Mouse (Mus musculus) right cerebral cortex, postnatal 14 days (tissue): ENCODE results near the gene Gm29427.
"Not testable (repeated sequence)": the region's sequence is repeated elsewhere in the genome, so short reads cannot be mapped to it uniquely, and the experiment has no call there.

Source experiments
- DNase-seq: peaks from one replicate; pipeline ENCODE4 v3.0.0; 2022

The Gm29427 gene

DNA sequence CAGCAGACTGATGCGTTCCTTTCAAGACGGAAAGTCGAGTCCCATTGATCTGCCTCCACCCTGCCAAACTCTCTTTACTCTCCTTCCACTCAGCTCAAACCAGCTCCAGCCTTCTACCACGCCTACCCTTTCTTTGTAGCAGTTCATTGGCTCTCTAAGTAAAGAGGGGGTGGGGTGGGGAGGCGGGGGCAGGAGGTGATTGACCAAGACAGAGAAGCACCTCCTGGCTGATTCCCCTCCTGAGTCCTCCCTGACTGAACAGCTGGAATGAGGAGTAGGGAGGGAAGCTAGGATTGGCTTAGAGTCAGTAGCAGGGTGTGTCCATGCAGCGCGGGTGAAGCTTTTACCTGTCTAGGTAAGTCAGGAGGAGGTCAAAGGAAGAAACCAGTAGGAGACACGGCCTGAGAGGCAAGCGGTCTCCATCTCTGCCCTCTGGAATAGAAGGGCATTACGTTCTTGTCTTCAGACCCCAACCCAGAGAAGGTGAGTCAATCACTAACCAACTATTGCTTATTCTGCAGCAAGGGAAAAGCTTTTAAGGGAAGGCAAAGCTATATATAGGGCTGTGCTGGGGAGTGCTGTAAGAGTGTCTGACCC, 16.2 kb upstream of the Gm29427 start, which contains the start of gene AA986860:
Gene AA986860, plus strand, starts transcription at position 236 of the 597 bp plus-strand sequence.
- no peak for DNase-seq

DNA sequence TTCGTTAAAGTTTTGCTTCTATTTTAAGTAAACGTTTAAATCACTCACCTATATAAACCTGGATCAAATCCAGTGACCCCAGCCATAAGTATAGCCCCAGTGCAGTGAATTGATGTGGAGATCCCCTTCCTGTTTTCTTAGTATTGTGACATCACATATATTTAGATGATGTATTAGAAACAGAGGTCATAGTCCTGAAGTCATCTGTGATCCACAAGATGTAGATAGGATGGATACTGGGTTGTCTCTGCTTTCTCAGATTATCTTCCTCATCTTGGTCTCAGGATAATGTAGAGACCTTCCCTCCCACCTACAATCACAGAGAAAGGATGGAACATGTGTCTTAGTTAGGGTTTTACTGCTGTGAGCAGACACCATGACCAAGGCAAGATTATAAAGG, 13.6 kb upstream of the Gm29427 start, which contains the start of gene Pfkfb2:
Gene Pfkfb2, minus strand, starts transcription at position 101 of the 400 bp plus-strand sequence.
- DNase-seq, result no peak

DNA sequence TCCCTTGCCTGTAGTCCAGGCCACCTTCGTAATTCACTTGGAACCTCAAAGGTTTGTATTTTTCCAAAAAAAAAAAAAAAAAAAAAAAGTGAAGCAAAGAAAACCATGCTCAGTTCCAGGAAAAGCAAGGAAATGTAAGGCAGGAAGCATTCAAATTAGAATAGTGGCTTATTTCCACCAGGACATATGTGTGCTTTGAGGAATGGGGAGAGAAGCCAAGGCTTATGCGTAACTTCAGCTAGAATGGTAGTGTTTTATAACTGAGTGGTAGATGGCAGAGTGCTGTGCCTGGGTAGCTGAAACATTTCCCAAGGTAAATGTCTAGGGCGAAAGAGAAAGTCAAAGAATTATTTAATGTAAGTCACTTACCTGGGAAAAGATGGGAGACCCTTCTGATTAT, 13.1 kb upstream of the Gm29427 start:
- no peak for DNase-seq

DNA sequence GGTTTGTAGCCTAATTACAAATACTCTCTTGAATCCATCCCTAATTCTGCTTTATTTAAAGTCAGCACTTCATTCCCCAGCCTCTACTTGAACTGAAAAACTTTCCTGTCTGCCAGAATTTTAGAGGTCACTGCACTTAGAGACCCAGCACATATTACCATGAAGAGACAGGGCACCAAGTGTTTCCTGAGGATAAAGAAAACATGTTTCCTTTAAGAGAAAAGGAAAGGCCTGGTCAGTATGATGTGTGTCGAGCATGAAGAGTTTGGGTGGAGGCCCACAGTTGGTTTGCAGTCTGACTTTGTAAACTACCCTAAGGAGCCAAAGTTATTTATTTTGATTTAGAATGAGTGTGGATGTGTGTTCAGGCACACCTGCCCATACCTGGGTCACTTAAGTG, 12.5 kb upstream of the Gm29427 start:
- no peak for DNase-seq

DNA sequence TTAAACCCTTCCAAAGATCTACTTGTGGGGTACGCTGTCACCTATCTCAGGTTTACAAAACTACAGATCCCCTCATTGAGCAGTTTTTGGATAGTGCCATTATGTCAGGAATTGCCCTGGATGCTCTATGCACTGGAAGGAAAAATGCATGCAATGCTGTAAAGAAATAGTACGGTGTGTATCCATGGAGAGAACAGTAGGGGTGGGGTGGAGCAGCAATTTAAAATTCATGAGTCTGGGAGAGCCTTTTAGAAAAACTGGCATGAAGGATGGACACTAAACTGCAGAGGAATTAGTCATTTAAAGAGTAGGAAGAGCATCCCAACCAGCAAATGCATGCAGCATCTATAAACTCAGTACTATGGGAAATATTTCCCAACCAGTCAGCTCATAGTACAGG, 10.8 kb upstream of the Gm29427 start:
- DNase-seq, result no peak

DNA sequence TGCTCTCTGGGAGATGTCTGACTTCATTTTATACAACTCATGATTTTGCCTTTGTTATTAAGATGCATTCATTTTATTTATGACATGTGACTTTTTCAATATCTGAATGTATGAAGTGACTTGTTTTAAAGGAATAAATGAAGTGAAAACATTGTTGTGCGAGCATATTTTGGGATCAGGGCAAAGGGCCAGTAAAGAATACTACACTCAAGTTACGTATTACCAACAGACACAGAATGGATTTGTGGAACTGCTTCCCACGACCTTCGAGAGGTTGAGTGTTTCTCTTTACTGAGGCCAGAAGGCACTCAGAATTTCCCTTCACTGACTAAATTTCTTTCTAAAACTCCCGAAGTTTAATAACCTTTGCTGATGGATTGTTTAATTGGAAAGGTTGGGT, 8.6 kb upstream of the Gm29427 start:
- no peak for DNase-seq

DNA sequence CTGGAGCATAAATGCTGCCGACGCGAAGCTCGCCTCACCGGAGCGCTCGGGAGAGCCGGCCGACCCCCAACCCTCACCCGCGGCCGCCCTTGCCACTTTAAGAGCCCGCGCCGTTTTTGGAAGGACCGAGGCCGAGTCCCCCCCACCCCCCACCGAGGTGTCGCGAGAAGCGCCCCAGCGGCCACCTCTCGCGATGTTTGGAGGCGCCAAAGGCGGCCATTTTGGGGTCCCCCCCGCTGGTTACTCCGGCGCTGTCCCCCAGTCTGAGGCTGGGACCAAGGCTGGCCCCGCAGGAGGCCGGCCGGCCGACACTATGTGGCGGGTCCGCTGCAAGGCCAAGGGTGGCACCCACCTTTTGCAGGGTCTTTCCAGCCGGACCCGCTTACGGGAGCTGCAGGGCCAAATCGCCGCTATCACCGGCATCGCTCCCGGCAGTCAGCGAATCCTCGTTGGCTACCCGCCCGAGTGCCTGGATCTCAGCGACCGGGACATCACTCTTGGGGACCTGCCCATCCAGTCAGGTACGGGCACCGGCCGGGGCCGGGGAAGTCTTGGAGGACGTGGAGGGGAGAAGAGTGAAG, 1.8 kb upstream of the Gm29427 start, which contains the start of gene Yod1:
Gene Yod1, plus strand, starts transcription at position 37 of the 581 bp plus-strand sequence.
- peak; percentile 93 for DNase-seq

DNA sequence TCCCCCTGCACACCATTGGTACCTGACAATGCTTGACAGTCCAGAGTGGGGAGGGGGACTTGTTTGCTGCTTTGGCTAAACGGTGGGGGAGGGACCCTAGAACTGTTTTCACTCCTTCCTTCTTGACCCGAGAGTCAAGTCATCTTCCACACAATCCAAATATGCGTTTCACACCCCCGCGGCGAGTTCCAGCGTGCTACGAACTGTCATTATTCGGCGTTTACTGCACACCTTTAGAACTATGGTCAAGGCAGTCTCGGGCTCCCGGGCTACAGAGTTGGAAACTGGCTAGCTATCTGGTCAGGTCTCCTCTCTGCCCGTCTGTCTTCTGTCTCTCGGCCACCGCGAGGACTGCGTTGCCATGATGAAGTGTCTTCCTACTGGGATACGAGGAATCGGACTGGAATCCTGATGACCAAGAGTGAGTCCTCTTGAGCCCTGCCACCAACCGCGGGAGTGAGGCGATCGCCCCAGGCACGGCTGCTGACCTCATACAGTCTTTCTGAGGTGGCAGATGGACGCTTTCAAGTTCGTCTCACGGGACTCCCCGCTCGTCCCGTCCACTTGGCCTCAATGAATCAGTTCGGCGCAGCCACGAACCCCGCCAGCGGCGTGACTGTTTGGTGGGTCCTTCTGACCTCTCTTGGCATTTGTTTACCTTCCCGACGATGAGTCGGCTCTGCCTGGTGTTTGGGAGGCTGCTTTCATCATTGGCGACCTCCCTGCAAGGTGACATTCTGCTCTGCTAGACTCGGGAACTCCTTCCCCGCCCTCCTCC, 1.1 kb upstream of the Gm29427 start:
- DNase-seq, result peak; percentile 16

DNA sequence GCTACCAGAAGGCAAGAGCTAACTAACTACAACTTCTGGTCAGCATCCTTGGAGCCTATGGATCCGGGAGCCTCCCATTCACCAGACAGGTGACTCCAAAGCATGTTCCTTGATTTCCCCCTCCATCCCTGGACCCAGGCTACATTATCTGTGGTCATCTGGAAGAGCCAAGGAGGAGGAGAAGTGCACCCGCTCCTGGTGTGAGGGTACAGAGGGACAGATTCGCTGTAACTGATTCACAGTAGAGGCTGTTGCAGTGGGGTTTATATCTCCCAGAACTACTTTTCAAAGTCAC, 566 bp upstream of the Gm29427 start:
- no peak for DNase-seq

DNA sequence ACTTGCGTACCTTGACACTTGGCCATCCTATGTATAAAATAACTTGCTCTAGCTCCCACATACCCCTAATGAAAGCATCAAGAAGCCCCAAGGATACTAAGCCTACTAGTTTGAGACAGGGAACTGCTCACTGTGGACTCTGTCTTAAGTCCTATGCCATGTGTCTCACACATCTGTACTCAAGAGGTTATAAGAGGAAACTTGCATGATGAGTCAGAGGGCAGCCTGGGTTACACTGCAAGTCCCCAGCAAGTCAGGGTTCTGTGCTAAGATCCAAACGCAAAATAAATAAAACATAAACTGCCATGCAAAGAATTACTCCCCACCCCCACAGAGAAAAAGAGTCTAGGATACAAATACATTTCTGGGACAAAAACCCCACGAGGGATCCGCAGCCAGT, 1.6 kb downstream of the Gm29427 start:
- DNase-seq, result no peak

DNA sequence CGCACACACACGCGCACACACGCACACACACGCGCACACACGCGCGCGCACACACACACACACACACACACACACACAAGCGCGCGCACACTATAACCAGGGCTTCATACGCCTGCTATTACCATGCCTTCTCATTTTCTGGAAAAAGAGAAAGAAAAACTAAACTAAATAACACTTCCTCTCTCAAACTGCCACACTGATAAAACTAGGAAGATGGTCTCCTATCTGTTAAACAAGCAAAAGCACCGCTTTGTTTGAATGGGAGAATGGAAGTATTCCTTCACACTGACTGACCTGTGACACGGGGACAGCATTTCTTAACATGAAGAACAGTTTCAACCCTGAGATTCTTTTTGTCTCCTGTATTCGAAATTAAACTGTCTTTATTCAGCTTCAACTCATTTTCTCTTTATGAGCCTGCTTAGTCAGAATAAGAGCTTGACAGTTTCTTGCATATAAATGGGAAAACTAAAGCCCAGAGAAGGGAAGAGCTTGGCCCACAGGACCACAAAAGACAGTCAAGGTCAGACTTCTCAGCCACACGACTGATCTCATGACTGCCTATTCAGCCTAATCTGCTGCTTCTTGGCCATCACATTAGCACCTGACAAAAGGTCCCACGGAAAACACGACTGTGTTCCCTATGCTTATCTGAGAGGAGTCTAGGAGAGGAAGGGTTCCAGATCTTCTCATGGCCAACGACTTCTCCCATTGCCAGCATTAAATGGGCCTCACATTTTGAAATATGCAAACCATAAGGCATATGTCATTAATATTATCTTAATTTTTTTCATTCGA, 5.1 kb downstream of the Gm29427 start:
- no peak for DNase-seq

DNA sequence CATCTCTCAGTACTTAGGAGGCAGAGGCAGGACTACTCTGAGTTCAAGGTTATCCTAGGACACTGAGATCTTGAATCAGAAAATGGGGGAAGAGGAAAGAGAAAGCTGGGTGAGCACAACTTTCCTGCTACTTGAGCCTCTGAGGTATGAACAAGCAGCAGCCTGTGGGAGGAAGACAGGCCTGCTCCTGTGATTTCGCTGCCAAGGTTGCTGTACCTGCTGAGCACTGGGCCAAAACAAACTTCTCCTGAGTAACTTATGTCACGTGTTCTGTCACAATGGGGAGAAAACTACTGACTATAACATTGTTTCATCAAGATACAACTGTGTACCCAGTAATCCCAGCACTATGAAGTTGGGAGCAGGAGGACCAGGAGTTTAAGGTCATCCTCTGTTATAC, 12.0 kb downstream of the Gm29427 start:
- DNase-seq, result no peak

DNA sequence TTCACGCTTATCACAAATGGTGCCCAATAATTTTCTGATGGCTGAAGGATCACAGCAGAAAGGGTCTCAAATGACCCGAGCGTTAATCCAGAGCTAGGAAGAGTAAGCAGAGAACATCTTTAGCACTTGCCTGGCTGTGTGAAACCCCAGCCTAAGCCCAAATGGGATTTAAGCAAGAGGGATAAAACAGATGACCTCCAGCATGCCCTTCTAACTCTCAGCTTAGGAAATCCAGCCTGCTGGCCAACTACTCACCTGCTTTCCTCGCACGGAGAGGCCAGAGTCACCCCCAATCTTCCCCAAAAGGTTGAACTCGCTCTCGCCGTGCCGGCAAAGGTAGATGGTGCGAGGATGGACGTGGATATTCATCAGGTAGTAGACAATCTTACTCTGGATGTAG, 13.6 kb downstream of the Gm29427 start:
- DNase-seq, result no peak

DNA sequence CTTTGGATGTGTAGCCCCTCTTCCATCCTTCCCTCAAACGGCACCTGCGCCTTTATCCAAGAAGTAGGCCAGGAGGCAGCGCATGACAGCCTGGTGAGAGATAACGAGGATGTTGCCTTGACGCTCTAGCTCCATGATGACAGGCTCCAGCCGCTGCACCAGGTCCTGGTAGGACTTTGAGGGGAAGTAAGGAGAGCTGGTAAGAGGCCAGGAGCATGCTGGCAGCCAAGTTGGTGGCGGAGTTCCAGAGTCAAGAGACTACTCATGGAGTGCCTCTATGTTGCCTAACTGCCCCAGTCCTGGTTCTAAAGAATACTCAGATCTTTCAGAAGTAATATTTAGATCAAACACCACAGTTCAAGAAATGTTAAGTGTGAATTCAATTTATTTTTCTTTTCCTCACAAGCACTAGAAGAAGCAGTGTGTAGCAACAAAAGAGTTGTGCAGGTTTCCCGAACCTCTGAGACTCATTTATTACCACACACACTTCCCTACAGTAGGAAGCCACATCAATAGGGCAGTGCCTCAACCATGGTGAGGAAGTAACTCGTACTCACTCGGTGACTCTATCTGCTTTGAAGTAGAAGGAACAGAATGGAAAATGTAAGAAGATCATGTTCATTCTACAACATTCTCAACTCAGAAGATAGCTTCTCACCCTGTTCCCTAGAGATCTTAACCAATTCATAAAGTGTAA, 15.5 kb downstream of the Gm29427 start:
- DNase-seq, result peak; percentile 18

DNA sequence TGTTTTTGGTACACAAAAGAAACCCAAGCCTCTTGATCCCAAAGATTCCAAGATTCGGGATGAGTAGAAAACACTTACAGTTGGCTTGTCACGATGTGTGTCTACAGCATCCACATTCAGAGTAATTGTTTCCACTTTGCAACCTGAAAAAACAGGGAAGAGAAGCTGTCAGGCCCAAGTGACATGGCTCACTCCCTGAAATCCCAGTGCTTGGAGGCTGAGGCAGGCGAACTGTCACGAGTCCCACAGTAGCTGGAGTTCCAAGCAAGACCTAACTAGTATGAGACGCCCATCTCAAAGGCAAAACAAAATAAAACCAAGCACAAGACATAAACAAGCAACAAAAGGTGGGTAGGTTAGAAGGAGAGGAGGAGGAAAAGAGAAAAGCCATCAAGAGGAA, 17.0 kb downstream of the Gm29427 start:
- no peak for DNase-seq

DNA sequence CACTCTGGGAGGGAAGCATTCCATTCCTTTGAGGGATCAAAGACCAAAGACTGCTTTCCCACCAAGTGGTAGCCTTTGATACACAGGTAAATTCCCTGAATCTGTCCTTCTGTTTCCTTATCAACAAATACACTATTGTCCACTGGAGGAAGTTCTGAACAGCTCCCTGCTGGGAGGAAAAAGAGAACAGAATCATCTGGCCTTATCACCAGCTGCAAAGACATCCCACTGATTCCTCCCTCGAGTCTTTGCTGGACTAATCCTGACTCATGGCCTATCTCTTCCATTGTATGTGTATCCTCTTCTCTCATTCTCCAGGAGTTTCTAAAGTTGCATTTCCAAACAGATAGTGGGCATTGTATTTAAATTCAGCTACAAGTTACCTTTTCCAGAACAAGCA, 31.7 kb downstream of the Gm29427 start:
- DNase-seq, result no peak

DNA sequence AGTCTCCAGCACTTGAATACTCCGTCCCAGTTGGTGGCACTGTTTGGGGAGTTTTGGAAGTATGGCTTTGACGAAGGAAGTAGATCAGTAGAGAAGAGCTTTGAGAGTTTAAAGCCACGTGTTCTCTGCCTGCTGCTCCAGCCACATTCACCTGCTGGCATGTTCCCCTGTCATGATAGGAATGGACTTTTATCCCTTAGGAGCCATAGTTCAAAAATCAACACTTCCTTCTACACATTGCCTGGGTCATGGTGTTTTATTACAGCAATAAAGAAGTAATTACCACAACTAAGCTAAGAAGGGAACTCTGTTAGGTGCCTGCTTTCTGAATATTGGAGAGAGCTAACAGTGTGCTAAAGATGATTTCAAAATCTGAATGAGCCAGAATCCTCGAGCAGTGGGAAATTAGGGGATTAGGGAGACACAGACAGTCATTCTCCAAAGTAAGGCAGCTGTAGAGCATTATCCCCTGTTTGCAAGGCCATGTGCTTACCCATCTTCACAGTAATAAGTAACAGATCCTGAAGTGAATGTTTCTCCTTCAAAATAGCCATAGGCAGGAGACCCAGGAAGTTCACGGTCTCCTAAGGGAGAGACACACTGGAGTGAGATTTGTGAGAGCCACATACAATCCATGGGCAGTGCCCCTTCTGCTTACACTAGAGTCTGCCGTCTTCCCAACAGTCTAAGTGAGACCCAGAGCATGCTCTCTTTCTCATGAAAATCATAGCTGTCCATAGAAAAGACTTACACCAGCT, 33.8 kb downstream of the Gm29427 start:
- DNase-seq, result no peak

DNA sequence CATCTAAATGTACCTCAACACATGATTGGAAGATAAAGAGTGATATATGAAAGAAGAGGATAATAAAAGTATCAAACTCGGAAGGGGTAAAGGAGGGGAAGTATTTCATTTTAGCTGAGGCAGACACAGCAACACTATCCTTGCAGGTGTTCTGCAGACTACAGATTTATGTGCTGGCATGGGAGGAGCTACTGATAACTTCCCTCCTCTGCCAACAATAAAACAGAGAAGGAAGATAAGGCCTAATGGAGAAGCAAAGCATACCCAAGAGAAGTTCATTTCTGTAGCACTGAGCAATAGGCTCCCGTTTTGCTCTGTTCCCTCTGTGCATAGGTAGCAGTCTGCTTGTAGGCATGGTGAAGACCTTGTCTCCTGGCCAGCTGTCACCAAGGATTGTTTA, 34.5 kb downstream of the Gm29427 start:
- no peak for DNase-seq

DNA sequence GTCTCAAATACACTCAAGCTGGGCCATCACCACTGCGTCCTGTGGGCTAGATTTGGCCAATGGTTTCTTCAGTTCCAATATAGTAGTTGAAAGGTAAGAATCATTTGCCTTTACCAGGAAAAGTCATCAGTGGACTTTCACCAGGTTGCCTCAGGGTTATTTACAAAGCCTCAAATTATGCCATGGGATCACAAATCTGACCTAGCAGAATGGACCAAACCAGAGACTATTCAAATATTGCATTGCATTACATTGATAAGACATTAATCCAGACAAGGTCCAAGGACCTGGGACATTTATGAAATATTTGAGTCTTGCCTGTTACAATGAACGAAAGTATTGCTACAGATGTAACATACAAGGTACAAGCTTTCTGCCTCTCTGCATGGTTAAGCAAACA, 37.0 kb downstream of the Gm29427 start:
- no peak for DNase-seq

DNA sequence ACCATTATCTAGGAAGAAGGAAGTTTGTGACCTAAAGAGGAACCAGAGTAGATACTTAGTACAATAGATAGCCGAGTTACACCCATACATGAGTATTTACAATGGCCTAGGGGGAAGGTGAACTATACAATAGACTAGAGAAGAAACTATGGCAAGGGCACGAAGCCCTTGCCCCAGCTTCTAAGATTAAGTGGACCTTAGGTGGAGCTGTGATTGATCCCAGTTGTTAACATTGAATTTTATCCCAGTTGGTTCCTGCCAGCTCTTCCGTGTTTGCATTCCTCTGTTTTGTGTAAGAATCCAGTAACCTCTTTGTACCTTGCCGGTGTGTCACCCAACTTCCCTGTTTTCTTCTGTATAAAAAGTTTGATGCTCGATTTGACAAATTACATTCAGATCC, 52.0 kb downstream of the Gm29427 start:
- DNase-seq, result not testable (repeated sequence)

DNA sequence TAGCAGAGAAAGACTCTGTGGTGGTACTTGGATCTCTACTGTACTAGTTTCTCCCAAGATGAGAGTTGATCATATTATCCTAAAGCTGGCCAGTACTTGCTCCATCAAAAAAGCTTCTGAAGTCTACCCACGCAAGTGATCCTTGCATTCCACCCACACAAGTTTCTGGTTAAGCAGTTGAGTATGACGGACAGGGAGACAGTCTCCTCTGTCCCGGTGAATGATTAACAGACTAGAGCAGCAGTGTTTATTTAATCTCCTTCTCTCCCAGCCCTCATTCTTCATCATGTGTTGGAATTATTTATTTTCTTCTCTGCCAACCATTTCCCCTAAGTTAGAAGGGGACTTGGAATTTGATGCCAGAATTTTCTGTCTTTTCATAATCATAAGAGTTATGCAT, 54.1 kb downstream of the Gm29427 start, which contains the start of gene C4bp:
Gene C4bp, minus strand, starts transcription at position 179 of the 400 bp plus-strand sequence.
- DNase-seq, result no peak

DNA sequence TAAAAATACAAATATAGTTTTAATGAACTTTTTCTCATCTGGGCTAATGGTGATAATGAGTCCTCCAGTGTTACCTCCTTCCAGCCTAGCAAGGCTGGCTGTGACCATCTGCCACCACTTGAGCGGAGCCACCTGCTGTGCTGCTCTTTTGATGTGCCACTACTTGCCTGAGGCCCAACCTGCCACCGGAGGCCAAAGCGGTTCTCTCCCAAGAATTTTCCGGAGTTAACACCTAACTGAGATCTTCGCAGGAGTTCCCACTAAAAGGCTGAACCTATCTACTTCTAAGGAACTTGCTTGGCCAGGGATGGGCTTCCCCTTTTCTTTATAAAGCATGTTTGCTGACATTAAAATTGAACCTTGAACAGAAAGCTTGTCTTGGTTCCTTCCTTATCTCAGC, 56.0 kb downstream of the Gm29427 start:
- not testable (repeated sequence) for DNase-seq
